Mouse (Mus musculus): ENCODE data around the gene Hspb7. TPM values are rescaled to one million over a fixed set of nuclear protein-coding genes. Genes with fewer than 3 reads are reported as not detected.

Hspb7 gene
- polyA plus RNA-seq, 1 experiment from 2014 or later, result 1.2 TPM

DNA sequence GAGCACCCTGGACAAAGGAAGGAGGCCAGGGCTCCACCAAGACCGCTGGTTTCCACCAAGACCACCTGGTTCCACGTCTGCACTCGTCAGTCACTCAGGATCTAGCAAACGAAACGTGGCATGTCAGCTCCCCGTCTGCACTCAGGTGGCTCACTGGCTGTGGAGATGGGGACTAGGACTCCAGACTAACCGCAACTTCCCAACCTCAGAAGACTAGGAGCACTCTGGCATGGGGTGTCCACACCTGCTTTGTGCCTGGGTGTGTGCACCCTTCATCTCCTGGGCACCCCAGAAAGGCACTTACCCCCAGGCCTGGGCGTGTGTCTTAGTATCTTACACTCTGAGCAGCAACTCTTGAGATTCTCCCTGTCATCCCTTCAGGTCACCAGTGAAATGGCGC, 39.2 kb downstream of the Hspb7 start:
- DNase-seq (ENCODE audit: low spot score), result no peak
- H3K9me3 ChIP-seq (ENCODE audit: control insufficient read depth, low read length), result no peaks in the 10 kb centered on the region
- 87% methylated on average over 9 of the region's 9 CpGs for WGBS
- H3K4me2 ChIP-seq, result no peak overlapping the region
- H3K4me3 ChIP-seq (ENCODE audit: low read depth, low read length), result no peak overlapping the region
- H3K36me3 ChIP-seq (ENCODE audit: control insufficient read depth, insufficient read depth, low read length), result peaks cover 35% of the 10 kb centered on the region
- no peak overlapping the region for H3K27ac ChIP-seq (ENCODE audit: low read depth, low read length)
- peaks cover 14% of the 10 kb centered on the region for H3K4me1 ChIP-seq (replicated peaks; ENCODE audit: control insufficient read depth, insufficient read depth, low read length)
- no peaks in the 10 kb centered on the region for H3K27me3 ChIP-seq (replicated peaks; ENCODE audit: control insufficient read depth, insufficient read depth, low read length)
- H3K9ac ChIP-seq (ENCODE audit: low read depth, low read length), result no peak overlapping the region
- no peak for ATAC-seq (replicated peaks; ENCODE audit: low FRiP score)

DNA sequence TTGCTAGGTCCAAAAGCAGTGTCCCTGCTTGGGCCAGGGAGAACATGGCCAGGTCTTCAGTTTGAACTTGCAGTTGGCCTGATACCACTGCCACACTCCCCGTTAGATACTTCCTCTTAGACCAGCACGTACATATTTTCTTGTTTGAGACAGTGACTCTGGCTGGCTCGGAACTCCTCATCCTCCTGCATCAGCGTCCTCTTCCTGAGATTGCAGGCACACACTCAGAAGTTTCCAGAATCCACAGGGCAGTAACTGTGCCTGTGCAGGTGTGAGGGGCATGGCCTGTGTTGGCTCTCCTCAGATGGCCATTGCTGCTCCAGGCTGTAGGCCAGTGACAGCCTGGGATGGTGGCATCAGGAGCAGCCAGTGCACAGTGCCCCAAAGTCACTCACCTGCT, 39.9 kb downstream of the Hspb7 start:
- ATAC-seq (replicated peaks; ENCODE audit: low FRiP score) (no peak), DNase-seq (ENCODE audit: low spot score) (no peak)
- H3K4me3 ChIP-seq (ENCODE audit: low read depth, low read length), result no peak overlapping the region
- peaks cover 14% of the 10 kb centered on the region for H3K4me1 ChIP-seq (replicated peaks; ENCODE audit: control insufficient read depth, insufficient read depth, low read length)
- no peak overlapping the region for H3K9ac ChIP-seq (ENCODE audit: low read depth, low read length)
- H3K9me3 ChIP-seq (ENCODE audit: control insufficient read depth, low read length), result no peaks in the 10 kb centered on the region
- WGBS, result 81% methylated on average over 4 of the region's 4 CpGs
- H3K36me3 ChIP-seq (ENCODE audit: control insufficient read depth, insufficient read depth, low read length), result peaks cover 43% of the 10 kb centered on the region
- no peak overlapping the region for H3K27ac ChIP-seq (ENCODE audit: low read depth, low read length)
- no peak overlapping the region for H3K4me2 ChIP-seq
- H3K27me3 ChIP-seq (replicated peaks; ENCODE audit: control insufficient read depth, insufficient read depth, low read length), result no peaks in the 10 kb centered on the region

DNA sequence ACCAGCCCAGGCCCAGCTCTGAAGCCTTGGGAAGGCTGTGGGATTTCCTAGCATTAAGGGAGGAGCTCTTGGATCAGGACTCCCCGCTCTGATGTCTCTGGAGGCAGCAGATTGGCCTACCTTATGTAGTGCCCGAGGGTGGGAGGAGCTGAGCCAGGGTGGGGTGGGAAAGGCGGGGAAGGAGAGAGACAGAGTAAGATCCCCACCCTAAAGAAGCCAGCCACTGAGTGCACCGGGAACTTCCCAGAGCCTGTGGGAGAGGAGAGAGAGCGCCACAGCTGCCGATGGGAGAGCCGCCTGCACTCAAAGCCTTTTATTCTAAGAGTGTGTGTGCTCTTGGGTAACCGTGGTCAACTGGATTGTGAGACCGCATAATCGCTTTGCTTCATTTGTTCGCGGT, 40.5 kb downstream of the Hspb7 start:
- peaks cover 49% of the 10 kb centered on the region for H3K36me3 ChIP-seq (ENCODE audit: control insufficient read depth, insufficient read depth, low read length)
- H3K27ac ChIP-seq (ENCODE audit: low read depth, low read length), result no peak overlapping the region
- H3K9me3 ChIP-seq (ENCODE audit: control insufficient read depth, low read length), result no peaks in the 10 kb centered on the region
- peaks cover 14% of the 10 kb centered on the region for H3K4me1 ChIP-seq (replicated peaks; ENCODE audit: control insufficient read depth, insufficient read depth, low read length)
- no peak overlapping the region for H3K4me3 ChIP-seq (ENCODE audit: low read depth, low read length)
- H3K9ac ChIP-seq (ENCODE audit: low read depth, low read length), result no peak overlapping the region
- ATAC-seq (replicated peaks; ENCODE audit: low FRiP score) (no peak), DNase-seq (ENCODE audit: low spot score) (no peak)
- H3K27me3 ChIP-seq (replicated peaks; ENCODE audit: control insufficient read depth, insufficient read depth, low read length), result no peaks in the 10 kb centered on the region
- WGBS, result 72% methylated on average over 12 of the region's 12 CpGs
- no peak overlapping the region for H3K4me2 ChIP-seq

DNA sequence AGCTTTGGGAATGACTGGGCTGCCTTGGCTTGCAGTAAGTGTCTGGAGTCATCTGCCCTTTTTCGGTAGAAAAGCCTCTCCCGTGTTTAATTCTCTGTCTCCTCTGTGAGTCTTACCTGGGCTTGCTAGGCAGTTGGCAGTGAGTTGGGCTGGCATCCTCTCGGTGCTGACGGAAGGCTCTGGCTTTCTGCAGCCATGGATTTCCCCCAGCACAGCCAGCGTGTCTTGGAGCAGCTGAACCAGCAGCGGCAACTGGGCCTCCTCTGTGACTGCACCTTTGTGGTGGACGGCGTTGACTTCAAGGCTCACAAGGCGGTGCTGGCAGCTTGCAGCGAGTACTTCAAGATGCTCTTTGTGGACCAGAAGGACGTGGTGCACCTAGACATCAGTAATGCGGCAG, 41.0 kb downstream of the Hspb7 start:
- Histone ChIP-seq H3K27me3 (replicated peaks; ENCODE audit: control insufficient read depth, insufficient read depth, low read length) (no peaks in the 10 kb centered on the region), H3K9me3 (ENCODE audit: control insufficient read depth, low read length) (no peaks in the 10 kb centered on the region), H3K9ac (ENCODE audit: low read depth, low read length) (no peak overlapping the region), H3K4me3 (ENCODE audit: low read depth, low read length) (no peak overlapping the region), H3K4me1 (replicated peaks; ENCODE audit: control insufficient read depth, insufficient read depth, low read length) (peaks cover 14% of the 10 kb centered on the region), H3K27ac (ENCODE audit: low read depth, low read length) (no peak overlapping the region), H3K4me2 (no peak overlapping the region), H3K36me3 (ENCODE audit: control insufficient read depth, insufficient read depth, low read length) (peaks cover 53% of the 10 kb centered on the region)
- DNase-seq (ENCODE audit: low spot score), result no peak
- ATAC-seq (replicated peaks; ENCODE audit: low FRiP score), result no peak
- WGBS, result 90% methylated on average over 12 of the region's 12 CpGs

DNA sequence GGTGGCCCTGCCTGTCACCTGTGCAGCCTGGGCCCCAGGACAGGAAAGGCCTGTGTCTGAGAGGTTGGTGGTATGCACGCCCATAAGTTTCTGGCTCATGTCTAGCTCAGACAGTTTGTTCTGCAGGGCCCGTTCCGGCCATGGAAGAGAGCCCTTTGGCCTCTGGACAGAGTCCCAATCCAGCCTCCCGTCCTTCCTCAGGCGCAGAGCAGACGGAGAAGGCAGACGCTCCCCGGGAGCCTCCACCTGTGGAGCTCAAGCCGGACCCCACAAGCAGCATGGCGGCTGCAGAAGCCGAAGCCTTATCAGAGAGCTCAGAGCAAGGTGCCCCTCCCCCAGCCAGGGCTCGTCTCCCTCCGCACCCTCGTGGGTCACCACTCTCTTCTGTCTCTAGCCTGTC, 42.9 kb downstream of the Hspb7 start:
- ATAC-seq (replicated peaks; ENCODE audit: low FRiP score), result no peak
- no peaks in the 10 kb centered on the region for H3K9me3 ChIP-seq (ENCODE audit: control insufficient read depth, low read length)
- H3K4me2 ChIP-seq, result no peak overlapping the region
- H3K9ac ChIP-seq (ENCODE audit: low read depth, low read length), result no peak overlapping the region
- peaks cover 65% of the 10 kb centered on the region for H3K36me3 ChIP-seq (ENCODE audit: control insufficient read depth, insufficient read depth, low read length)
- no peaks in the 10 kb centered on the region for H3K27me3 ChIP-seq (replicated peaks; ENCODE audit: control insufficient read depth, insufficient read depth, low read length)
- no peak overlapping the region for H3K27ac ChIP-seq (ENCODE audit: low read depth, low read length)
- no peak overlapping the region for H3K4me3 ChIP-seq (ENCODE audit: low read depth, low read length)
- WGBS, result 70% methylated on average over 14 of the region's 14 CpGs
- peaks cover 5% of the 10 kb centered on the region for H3K4me1 ChIP-seq (replicated peaks; ENCODE audit: control insufficient read depth, insufficient read depth, low read length)
- no peak for DNase-seq (ENCODE audit: low spot score)

DNA sequence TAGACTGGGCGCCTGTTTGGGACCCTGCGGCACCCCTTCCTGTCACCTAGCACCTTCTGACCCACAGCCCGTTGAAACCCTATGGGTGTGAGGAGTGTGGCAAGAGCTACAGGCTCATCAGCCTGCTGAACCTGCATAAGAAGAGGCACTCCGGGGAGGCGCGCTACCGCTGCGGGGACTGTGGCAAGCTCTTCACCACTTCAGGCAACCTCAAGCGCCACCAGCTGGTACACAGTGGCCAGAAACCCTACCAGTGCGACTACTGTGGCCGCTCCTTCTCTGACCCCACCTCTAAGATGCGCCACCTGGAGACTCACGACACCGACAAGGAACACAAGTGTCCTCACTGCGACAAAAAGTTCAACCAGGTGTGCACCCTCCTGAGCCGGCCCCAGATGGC, 44.1 kb downstream of the Hspb7 start:
- no peaks in the 10 kb centered on the region for H3K27me3 ChIP-seq (replicated peaks; ENCODE audit: control insufficient read depth, insufficient read depth, low read length)
- ATAC-seq (replicated peaks; ENCODE audit: low FRiP score) (no peak), DNase-seq (ENCODE audit: low spot score) (no peak)
- H3K27ac ChIP-seq (ENCODE audit: low read depth, low read length), result no peak overlapping the region
- no peak overlapping the region for H3K4me2 ChIP-seq
- H3K36me3 ChIP-seq (ENCODE audit: control insufficient read depth, insufficient read depth, low read length), result peaks cover 68% of the 10 kb centered on the region
- H3K4me3 ChIP-seq (ENCODE audit: low read depth, low read length), result no peak overlapping the region
- WGBS, result 80% methylated on average over 16 of the region's 16 CpGs
- H3K4me1 ChIP-seq (replicated peaks; ENCODE audit: control insufficient read depth, insufficient read depth, low read length), result no peaks in the 10 kb centered on the region; the same call in none of the 2 replicates
- H3K9me3 ChIP-seq (ENCODE audit: control insufficient read depth, low read length), result no peaks in the 10 kb centered on the region
- H3K9ac ChIP-seq (ENCODE audit: low read depth, low read length), result no peak overlapping the region

DNA sequence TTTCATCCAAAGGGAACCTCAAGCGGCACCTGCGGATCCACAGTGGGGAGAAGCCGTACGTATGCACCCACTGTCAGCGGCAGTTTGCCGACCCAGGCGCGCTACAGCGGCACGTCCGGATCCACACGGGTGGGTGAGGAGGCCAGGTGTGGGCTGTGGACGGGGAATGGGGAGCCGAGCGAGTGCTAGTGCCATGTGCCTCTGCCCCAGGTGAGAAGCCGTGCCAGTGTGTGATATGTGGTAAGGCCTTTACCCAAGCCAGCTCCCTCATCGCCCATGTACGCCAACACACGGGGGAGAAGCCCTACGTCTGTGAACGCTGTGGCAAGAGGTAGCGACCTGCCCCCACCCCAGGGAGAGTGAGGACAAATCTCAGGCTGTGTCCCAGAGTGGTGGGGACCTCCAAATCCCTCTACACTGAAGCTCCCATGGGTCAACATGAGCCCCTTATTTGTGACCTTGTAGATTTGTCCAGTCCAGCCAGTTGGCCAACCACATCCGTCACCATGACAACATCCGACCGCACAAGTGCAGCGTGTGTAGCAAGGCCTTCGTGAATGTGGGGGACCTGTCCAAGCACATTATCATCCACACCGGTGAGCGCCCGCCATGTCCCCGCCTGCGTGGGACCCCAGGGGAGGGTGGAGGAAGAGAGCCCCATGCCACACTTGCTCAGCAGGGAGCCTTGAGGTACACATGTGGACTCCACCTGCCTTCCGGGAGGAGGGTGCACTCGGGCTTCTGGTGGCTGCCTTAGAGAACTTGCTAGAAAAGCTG, 45.1 kb downstream of the Hspb7 start:
- ATAC-seq (replicated peaks; ENCODE audit: low FRiP score) (no peak), DNase-seq (ENCODE audit: low spot score) (no peak)
- Histone ChIP-seq H3K4me1 (replicated peaks; ENCODE audit: control insufficient read depth, insufficient read depth, low read length) (no peaks in the 10 kb centered on the region; the same call in none of the 2 replicates), H3K9me3 (ENCODE audit: control insufficient read depth, low read length) (no peaks in the 10 kb centered on the region), H3K4me2 (no peak overlapping the region), H3K36me3 (ENCODE audit: control insufficient read depth, insufficient read depth, low read length) (peaks cover 63% of the 10 kb centered on the region), H3K27me3 (replicated peaks; ENCODE audit: control insufficient read depth, insufficient read depth, low read length) (no peaks in the 10 kb centered on the region), H3K9ac (ENCODE audit: low read depth, low read length) (no peak overlapping the region), H3K4me3 (ENCODE audit: low read depth, low read length) (no peak overlapping the region), H3K27ac (ENCODE audit: low read depth, low read length) (no peak overlapping the region)
- WGBS, result 93% methylated on average over 34 of the region's 34 CpGs

DNA sequence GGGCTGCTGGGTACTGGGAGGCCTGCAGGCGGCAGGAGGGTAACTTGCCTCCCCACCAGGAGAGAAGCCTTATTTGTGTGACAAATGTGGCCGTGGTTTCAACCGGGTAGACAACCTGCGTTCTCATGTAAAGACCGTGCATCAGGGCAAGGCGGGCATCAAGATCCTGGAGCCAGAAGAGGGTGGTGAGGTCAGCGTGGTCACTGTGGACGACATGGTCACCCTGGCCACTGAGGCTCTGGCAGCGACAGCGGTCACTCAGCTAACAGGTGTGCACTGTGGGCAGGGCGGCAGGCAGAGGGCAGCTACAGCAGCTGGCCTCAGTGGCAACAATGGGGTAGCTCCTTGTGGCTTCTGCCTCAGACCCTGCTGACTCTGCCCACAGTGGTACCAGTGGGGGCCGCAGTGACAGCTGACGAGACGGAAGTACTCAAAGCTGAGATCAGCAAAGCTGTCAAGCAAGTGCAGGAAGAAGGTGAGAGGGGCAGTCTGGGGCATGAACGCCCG, 45.8 kb downstream of the Hspb7 start:
- Histone ChIP-seq H3K27me3 (replicated peaks; ENCODE audit: control insufficient read depth, insufficient read depth, low read length) (no peaks in the 10 kb centered on the region), H3K36me3 (ENCODE audit: control insufficient read depth, insufficient read depth, low read length) (peaks cover 65% of the 10 kb centered on the region), H3K4me3 (ENCODE audit: low read depth, low read length) (no peak overlapping the region), H3K9me3 (ENCODE audit: control insufficient read depth, low read length) (no peaks in the 10 kb centered on the region), H3K4me1 (replicated peaks; ENCODE audit: control insufficient read depth, insufficient read depth, low read length) (no peaks in the 10 kb centered on the region; the same call in 1 of the 2 replicates), H3K4me2 (no peak overlapping the region), H3K27ac (ENCODE audit: low read depth, low read length) (no peak overlapping the region), H3K9ac (ENCODE audit: low read depth, low read length) (no peak overlapping the region)
- DNase-seq (ENCODE audit: low spot score) (no peak), ATAC-seq (replicated peaks; ENCODE audit: low FRiP score) (no peak)
- 86% methylated on average over 16 of the region's 16 CpGs for WGBS

Measured in liver, embryonic 11.5 days (tissue).